Mouse (Mus musculus): ENCODE results near the gene Lman2.

GRCm38 (mm10) chr13:55361145-55361544 lies 1.4 kb downstream of the Lman2 start:
- TF ChIP-seq CTCF (IDR thresholded peaks at IDR 0.05; ENCODE audit: control insufficient read depth, insufficient read depth, insufficient read length), result no peak
- TF ChIP-seq MYOG (IDR thresholded peaks at IDR 0.05; ENCODE audit: control insufficient read depth, extremely low read depth, insufficient read length), result no peak

Data from C2C12 (cell line).